Mouse (Mus musculus) testis, adult 2 months (tissue): ENCODE results near the gene Plxdc2. TPM values are rescaled to one million over a fixed set of nuclear protein-coding genes. Genes with fewer than 3 reads are reported as not detected.

Source experiments
- H3K27ac ChIP-seq: fragments of 200-500 bp; 2 replicates; pipeline ENCODE4 v1.5.1; 2012; ENCODE audit warnings: low read depth, low read length; ENCODE audit not compliant: control insufficient read depth, insufficient read depth
- H3K27me3 ChIP-seq: fragments of 200-500 bp; 2 replicates; pipeline ENCODE4 v1.6.1; 2012; ENCODE audit warnings: mild to moderate bottlenecking, low read length, moderate library complexity; ENCODE audit not compliant: control insufficient read depth, insufficient read depth
- H3K36me3 ChIP-seq: fragments of 200-500 bp; 2 replicates; pipeline ENCODE4 v1.6.1; 2012; ENCODE audit warnings: mild to moderate bottlenecking, low read length; ENCODE audit not compliant: control insufficient read depth, insufficient read depth
- H3K4me1 ChIP-seq: fragments of 200-500 bp; 2 replicates; pipeline ENCODE4 v1.6.1; 2012; ENCODE audit warnings: low read length; ENCODE audit not compliant: control insufficient read depth, insufficient read depth
- H3K4me3 ChIP-seq: fragments of 200-500 bp; 2 replicates; pipeline ENCODE4 v1.5.1; 2012; ENCODE audit warnings: low read depth, mild to moderate bottlenecking, low read length, moderate library complexity, mixed read lengths; ENCODE audit not compliant: control insufficient read depth
- CTCF ChIP-seq: fragments of 200-500 bp; IDR thresholded peaks from 2 replicates; pipeline ENCODE4 v1.5.1; 2012; ENCODE audit warnings: low read depth, mild to moderate bottlenecking, inconsistent platforms, low read length, moderate library complexity; ENCODE audit not compliant: control insufficient read depth, insufficient read depth, insufficient replicate concordance
- POLR2A ChIP-seq: fragments of 200-500 bp; IDR thresholded peaks from 2 replicates; pipeline ENCODE4 v1.6.1; 2012; ENCODE audit warnings: low read depth, mild to moderate bottlenecking, inconsistent platforms, low read length, moderate library complexity; ENCODE audit not compliant: control insufficient read depth
- polyA plus RNA-seq: library from polyadenylated mRNA; depleted of rRNA; stranded (reverse); fragments of >200 nt; gene quantifications from 2 replicates; pipeline ENCODE4 v1.2.3, GENCODE M21; 2012

Gene Plxdc2
- polyA plus RNA-seq, 1 experiment, result 1.2 TPM

DNA sequence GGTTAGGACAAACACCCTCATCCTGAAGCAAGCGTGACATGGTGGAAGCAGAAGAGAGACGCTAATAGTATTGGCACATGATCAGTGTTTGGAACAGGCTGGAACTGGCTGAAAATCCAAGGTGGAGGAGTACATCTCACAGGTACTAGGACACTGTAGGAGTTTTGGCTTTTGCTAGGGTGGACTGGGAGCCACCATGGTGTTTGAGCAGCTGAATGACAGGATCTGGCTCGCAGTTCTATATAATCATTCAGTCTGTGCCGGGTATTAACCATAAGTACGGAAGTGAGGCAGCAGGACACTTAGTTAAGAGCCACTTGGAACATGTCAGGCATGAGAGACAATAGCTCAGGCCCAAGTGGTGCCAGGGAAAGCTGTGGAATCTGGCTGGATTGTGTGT lies 82.9 kb downstream of the Plxdc2 start:
- Histone ChIP-seq H3K36me3 (no peaks in the 10 kb centered on the region), H3K27ac (no peak overlapping the region), H3K27me3 (no peaks in the 10 kb centered on the region), H3K4me1 (no peaks in the 10 kb centered on the region), H3K4me3 (no peak overlapping the region)
- TF ChIP-seq CTCF, result no peak
- TF ChIP-seq POLR2A, result no peak

DNA sequence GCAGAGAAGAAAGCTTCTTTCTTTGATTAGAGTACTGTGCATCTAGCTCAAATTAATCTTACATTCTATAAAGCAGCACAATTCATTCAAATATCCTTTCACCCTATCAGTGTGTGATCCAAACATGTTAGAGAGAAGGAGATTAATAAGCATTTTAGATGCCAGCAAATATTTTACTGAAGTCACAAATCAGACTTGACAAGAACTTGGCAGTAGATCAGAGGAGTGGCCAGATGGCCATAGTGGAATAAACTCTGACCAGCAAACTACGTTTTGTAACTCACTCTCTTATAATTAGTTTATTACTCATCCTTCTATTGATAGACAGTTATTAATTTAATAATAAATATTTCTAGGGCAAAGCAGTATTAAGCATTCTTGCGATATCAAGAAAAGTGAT lies 86.5 kb downstream of the Plxdc2 start:
- no peak for TF ChIP-seq CTCF
- TF ChIP-seq POLR2A, result no peak
- Histone ChIP-seq H3K36me3 (no peaks in the 10 kb centered on the region), H3K4me3 (no peak overlapping the region), H3K27ac (no peak overlapping the region), H3K27me3 (no peaks in the 10 kb centered on the region), H3K4me1 (no peaks in the 10 kb centered on the region)

DNA sequence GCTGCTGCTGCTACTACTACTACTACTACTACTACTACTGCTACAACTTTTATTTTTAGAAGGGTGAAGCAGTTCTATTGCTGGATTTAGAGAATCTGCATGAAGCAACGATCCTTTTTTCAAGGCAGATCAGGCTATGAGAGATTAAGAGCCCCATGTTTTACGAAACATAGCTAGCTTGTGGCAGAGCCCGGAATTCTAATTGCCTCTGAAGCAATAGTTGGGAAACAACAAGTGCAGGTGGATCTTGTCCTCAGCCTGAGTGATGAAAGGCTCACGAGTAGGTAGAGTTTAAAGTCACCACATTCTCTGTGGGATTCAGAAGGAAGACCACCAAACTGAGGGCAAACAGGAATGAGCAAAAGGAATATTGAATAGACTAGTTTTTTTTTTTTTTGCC lies 91.8 kb downstream of the Plxdc2 start:
- H3K4me1 ChIP-seq, result no peaks in the 10 kb centered on the region
- no peak overlapping the region for H3K4me3 ChIP-seq
- H3K27me3 ChIP-seq, result no peaks in the 10 kb centered on the region
- no peak overlapping the region for H3K27ac ChIP-seq
- H3K36me3 ChIP-seq, result no peaks in the 10 kb centered on the region
- no peak for TF ChIP-seq CTCF
- no peak for TF ChIP-seq POLR2A

DNA sequence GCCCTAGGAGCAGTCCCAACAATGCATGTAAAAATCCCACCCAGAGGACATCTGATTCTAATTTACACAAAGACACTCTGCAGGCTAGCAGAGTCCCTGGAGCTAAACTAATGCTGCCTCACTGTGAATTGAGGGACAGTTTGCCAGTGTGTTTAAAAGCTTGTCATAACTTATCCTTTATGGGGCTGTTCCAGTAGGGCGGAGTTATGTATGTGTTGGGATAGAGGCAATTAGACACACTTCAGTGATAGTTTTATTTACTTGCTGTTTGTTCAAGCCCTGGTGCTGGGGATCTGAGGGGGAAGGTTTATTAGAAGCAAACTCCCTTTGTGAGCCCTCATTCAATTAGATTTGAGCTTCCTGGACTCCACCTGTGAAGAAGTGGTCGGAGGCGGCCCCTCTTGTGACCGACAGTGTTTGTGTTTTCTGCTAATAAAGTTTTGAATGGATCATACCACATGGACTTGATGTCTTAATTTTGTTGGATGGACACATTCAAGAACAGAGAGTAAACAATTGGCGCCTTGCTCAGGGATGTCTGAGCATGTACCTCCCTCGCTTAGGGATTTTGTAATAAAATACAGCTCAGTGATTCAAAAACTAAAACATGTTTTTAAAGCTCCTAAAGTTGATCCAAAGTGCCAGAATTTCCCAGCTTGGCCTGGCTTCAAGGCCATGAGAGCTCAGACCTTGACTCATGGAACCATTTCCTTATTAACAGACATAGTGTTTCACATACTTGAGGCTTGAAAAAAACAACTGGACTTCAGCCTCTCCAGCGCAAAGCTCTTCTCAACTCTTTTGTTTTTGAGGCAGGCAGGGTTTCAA lies 94.9 kb downstream of the Plxdc2 start:
- Histone ChIP-seq H3K4me3 (no peak overlapping the region), H3K27me3 (no peaks in the 10 kb centered on the region), H3K4me1 (no peaks in the 10 kb centered on the region), H3K27ac (peak overlapping the region; percentile 74), H3K36me3 (no peaks in the 10 kb centered on the region)
- no peak for TF ChIP-seq POLR2A

DNA sequence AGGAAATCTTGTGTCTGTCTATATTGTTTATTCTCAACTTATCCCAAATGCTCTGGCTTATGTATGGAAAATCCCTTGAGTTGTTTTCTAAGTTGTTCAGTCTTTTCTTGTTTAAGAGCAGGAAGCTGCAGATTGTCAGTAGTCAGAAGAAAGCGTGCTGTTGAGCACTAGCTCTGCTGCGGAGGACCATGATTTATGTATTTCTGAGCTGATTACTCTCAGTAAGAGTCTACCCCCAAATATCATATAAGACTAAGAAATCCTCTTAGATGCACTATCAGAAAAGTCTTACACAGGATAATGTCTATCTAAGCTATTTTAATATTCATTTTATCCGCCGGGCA lies 95.5 kb downstream of the Plxdc2 start:
- TF ChIP-seq CTCF, result no peak
- TF ChIP-seq POLR2A, result no peak
- Histone ChIP-seq H3K27me3 (no peaks in the 10 kb centered on the region), H3K27ac (peak overlapping the region; percentile 65), H3K4me1 (no peaks in the 10 kb centered on the region), H3K4me3 (no peak overlapping the region), H3K36me3 (no peaks in the 10 kb centered on the region)

DNA sequence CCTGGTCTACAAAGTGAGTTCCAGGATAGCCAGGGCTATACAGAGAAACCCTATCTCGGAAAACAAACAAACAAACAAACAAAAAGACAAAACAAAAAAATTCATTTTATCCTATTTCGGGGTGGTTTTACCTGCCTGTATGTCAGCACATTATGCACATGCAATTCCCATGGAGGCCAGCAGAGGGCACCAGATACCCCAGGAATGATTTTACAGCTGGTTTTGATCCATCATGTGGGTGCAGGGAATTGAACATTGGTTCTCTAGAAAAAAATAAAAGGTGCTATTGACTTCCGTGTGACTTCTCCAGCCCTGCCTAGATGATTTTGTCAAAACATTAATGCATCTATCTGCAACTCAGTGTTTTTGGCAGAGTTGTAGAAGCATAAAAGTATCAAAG lies 96.0 kb downstream of the Plxdc2 start:
- no peaks in the 10 kb centered on the region for H3K4me1 ChIP-seq
- TF ChIP-seq POLR2A (no peak), CTCF (peak; percentile 50; the same call in 1 of the 2 replicates)
- no peak overlapping the region for H3K4me3 ChIP-seq
- no peaks in the 10 kb centered on the region for H3K27me3 ChIP-seq
- no peaks in the 10 kb centered on the region for H3K36me3 ChIP-seq
- no peak overlapping the region; the same call in 1 of the 2 replicates for H3K27ac ChIP-seq

DNA sequence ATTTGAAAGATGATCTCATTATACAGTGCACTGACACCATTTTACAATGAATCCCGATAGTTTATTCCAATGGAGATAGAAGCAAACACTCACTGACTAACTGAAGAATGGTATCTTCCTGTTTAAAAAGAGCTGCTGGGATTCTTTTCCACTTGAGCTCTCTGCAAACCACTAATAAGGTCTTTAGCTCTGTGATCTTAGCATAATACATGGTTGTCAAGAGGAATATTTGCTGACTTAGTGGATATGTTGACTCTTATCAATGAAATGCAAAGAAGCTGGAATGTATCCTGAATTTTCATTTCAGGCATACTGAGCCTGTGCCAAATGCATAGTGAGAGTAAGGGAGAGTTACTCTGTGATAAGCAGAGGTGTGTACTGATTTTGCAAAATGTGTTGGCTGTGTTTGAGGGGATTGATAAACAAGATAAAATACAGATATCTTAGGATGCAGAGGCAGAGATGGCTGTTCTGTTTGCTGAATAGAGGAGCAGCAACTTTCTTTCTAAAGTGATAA lies 100.2 kb downstream of the Plxdc2 start:
- TF ChIP-seq CTCF, result no peak
- TF ChIP-seq POLR2A, result no peak

More for the DNA sequence above, 100.2 kb downstream of the Plxdc2 start:
- Histone ChIP-seq H3K4me1 (no peaks in the 10 kb centered on the region), H3K4me3 (no peak overlapping the region), H3K27ac (no peak overlapping the region), H3K36me3 (no peaks in the 10 kb centered on the region), H3K27me3 (no peaks in the 10 kb centered on the region)
